Comparison of ENCODE assay signal across 15 mouse cellular contexts in genomic region chr1:40983762-40984161, GRCm38 (mm10).
"Had no signal": no experiment of that assay in that cellular context is flagged by ENCODE, and none has a peak within 500 bp of the region (broad histone marks: within the 10 kb centered on the region; RNA-seq: fewer than 3 reads in every experiment).

No protein-coding gene starts in this region.

- ATAC-seq: hindbrain, embryonic 16.5 days; inflammation-experienced regulatory T-cells, adult 6 months; intestine, postnatal 0 days; liver, embryonic 12.5 days; midbrain, embryonic 16.5 days had no signal

- H3K27me3 ChIP-seq: limb, embryonic 15.5 days; liver, embryonic 12.5 days; midbrain, embryonic 12.5 days; neural tube, embryonic 13.5 days had no signal

- H3K36me3 ChIP-seq: limb, embryonic 15.5 days; liver, embryonic 12.5 days; midbrain, embryonic 12.5 days; neural tube, embryonic 13.5 days had no signal

- H3K4me1 ChIP-seq: limb, embryonic 15.5 days; liver, embryonic 12.5 days; midbrain, embryonic 12.5 days; neural tube, embryonic 13.5 days had no signal

- H3K9me3 ChIP-seq: limb, embryonic 15.5 days; liver, embryonic 12.5 days; midbrain, embryonic 12.5 days; neural tube, embryonic 13.5 days had no signal

- H3K9ac ChIP-seq: limb, embryonic 15.5 days; liver, embryonic 12.5 days; lung, embryonic 14.5 days; midbrain, embryonic 12.5 days; neural tube, embryonic 13.5 days had no signal

- H3K27ac ChIP-seq: limb, embryonic 15.5 days; liver, embryonic 12.5 days; midbrain, embryonic 12.5 days; neural tube, embryonic 13.5 days had no signal

- H3K4me3 ChIP-seq: limb, embryonic 15.5 days; liver, embryonic 12.5 days; midbrain, embryonic 12.5 days; neural tube, embryonic 13.5 days had no signal

- H3K4me2 ChIP-seq: limb, embryonic 15.5 days; liver, embryonic 12.5 days; lung, embryonic 14.5 days; midbrain, embryonic 12.5 days; neural tube, embryonic 13.5 days had no signal

- DNase-seq: left cerebral cortex, postnatal 4 days; lung, embryonic 14.5 days; lung, postnatal 10 days; retina, postnatal 1 day; right cerebral cortex, postnatal 4 days; thymus, adult 18-20 months; thymus, postnatal 14 days had no signal
